Mouse (Mus musculus) MEL (cell line): ENCODE results near the gene Rdh11. TPM values are rescaled to one million over a fixed set of nuclear protein-coding genes. Genes with fewer than 3 reads are reported as not detected.

Experiments
- DNase-seq: peaks from one replicate; pipeline ENCODE4 v3.0.0; 2011; ENCODE audit warnings: low read depth, low spot score
- H3K27ac ChIP-seq: 2 replicates; pipeline ENCODE4 v1.5.1; 2012; ENCODE audit warnings: low read depth, mild to moderate bottlenecking, control low read depth, low read length, moderate library complexity; ENCODE audit not compliant: control insufficient read depth
- H3K27me3 ChIP-seq, 2 experiments: fragments of 150-350 bp in 1 of 2; sonication (generic) in 1 of 2; 2 replicates each; pipeline ENCODE4 v1.6.1; 2012; ENCODE audit warnings: low read length in 2 of 2, mild to moderate bottlenecking in 2 of 2, improper control_type of control experiment in 1 of 2, moderate library complexity in 1 of 2; ENCODE audit not compliant: insufficient read depth in 2 of 2, control insufficient read depth in 1 of 2
- H3K36me3 ChIP-seq, 2 experiments: 2 replicates each; pipeline ENCODE4 v1.6.1; 2012 to 2014; ENCODE audit warnings: low read length in 2 of 2, improper control_type of control experiment in 1 of 2, inconsistent platforms in 1 of 2, mild to moderate bottlenecking in 1 of 2; ENCODE audit not compliant: insufficient read depth in 2 of 2, control insufficient read depth in 1 of 2
- H3K4me1 ChIP-seq, 2 experiments: fragments of 150-350 bp in 1 of 2; sonication (generic) in 1 of 2; 2 replicates each; pipeline ENCODE4 v1.6.1; 2012; ENCODE audit warnings: low read length in 2 of 2, improper control_type of control experiment in 1 of 2, mild to moderate bottlenecking in 1 of 2; ENCODE audit not compliant: insufficient read depth in 2 of 2, control insufficient read depth in 1 of 2
- H3K4me3 ChIP-seq, 2 experiments: fragments of 150-350 bp in 1 of 2; sonication (generic) in 1 of 2; 2 replicates each; pipeline ENCODE4 v1.5.1; 2012; ENCODE audit warnings: low read depth in 2 of 2, low read length in 2 of 2, mild to moderate bottlenecking in 2 of 2, moderate library complexity in 2 of 2, control low read depth in 1 of 2, improper control_type of control experiment in 1 of 2; ENCODE audit not compliant: control insufficient read depth in 1 of 2, insufficient read depth in 1 of 2
- H3K79me2 ChIP-seq: 2 replicates; pipeline ENCODE4 v1.6.1; 2012; ENCODE audit warnings: mild to moderate bottlenecking, low read length, moderate library complexity; ENCODE audit not compliant: control insufficient read depth, poor library complexity, insufficient read depth
- H3K9ac ChIP-seq: 2 replicates; pipeline ENCODE4 v1.6.1; 2012; ENCODE audit warnings: low read depth, mild to moderate bottlenecking, control low read depth, low read length, moderate library complexity; ENCODE audit not compliant: control insufficient read depth, poor library complexity, severe bottlenecking
- H3K9me3 ChIP-seq: fragments of 150-350 bp; sonication (generic); replicated peaks from 2 replicates; pipeline ENCODE4 v1.6.1; 2012; ENCODE audit warnings: mild to moderate bottlenecking, low read length, improper control_type of control experiment, moderate library complexity; ENCODE audit not compliant: insufficient read depth
- CTCF ChIP-seq, 3 experiments: IDR thresholded peaks in 2 of 3; conservative IDR thresholded peaks in 1 of 3; 2 replicates each; pipeline ENCODE4 v1.5.1; 2011 to 2012; ENCODE audit warnings: low read length in 3 of 3, low read depth in 2 of 3, mild to moderate bottlenecking in 2 of 3, improper control_type of control experiment in 1 of 3, inconsistent platforms in 1 of 3, mixed read lengths in 1 of 3, moderate library complexity in 1 of 3; ENCODE audit not compliant: control insufficient read depth in 1 of 3, insufficient read depth in 1 of 3, poor library complexity in 1 of 3, severe bottlenecking in 1 of 3
- E2F4 ChIP-seq: IDR thresholded peaks from 2 replicates; pipeline ENCODE4 v1.6.1; 2011; ENCODE audit warnings: low read depth, low read length, improper control_type of control experiment, borderline replicate concordance
- EP300 ChIP-seq, 2 experiments: IDR thresholded peaks; 2 replicates each; pipeline ENCODE4 v1.6.1; 2011; ENCODE audit warnings: improper control_type of control experiment in 2 of 2, low read length in 2 of 2, low read depth in 1 of 2, mild to moderate bottlenecking in 1 of 2
- ETS1 ChIP-seq: IDR thresholded peaks from 2 replicates; pipeline ENCODE4 v1.6.1; 2012; ENCODE audit warnings: low read depth, mild to moderate bottlenecking, inconsistent platforms, low read length, improper control_type of control experiment, moderate library complexity
- MAFK ChIP-seq: IDR thresholded peaks from 2 replicates; pipeline ENCODE4 v1.6.1; 2011; ENCODE audit warnings: low read depth, mild to moderate bottlenecking, low read length, improper control_type of control experiment, borderline replicate concordance
- MAX ChIP-seq: IDR thresholded peaks from 2 replicates; pipeline ENCODE4 v1.6.1; 2011; ENCODE audit warnings: low read length, improper control_type of control experiment
- MAZ ChIP-seq: IDR thresholded peaks from 2 replicates; pipeline ENCODE4 v1.6.1; 2012; ENCODE audit warnings: low read depth, mild to moderate bottlenecking, inconsistent platforms, low read length, improper control_type of control experiment
- MEF2A ChIP-seq: IDR thresholded peaks from 2 replicates; pipeline ENCODE4 v1.6.1; 2014; ENCODE audit warnings: low read depth, mild to moderate bottlenecking, inconsistent platforms, low read length, improper control_type of control experiment; ENCODE audit not compliant: poor library complexity, insufficient replicate concordance, severe bottlenecking; ENCODE audit errors: extremely low read depth
- NELFE ChIP-seq: IDR thresholded peaks from 2 replicates; pipeline ENCODE4 v1.6.1; 2011; ENCODE audit warnings: low read depth, low read length, improper control_type of control experiment
- NRF1 ChIP-seq: IDR thresholded peaks from 2 replicates; pipeline ENCODE4 v1.6.1; 2014; ENCODE audit warnings: low read depth, mild to moderate bottlenecking, inconsistent platforms, low read length, improper control_type of control experiment, moderate library complexity; ENCODE audit not compliant: poor library complexity, insufficient read depth, severe bottlenecking
- POLR2A ChIP-seq, 2 experiments: IDR thresholded peaks; 2 replicates each; pipeline ENCODE4 v1.6.1; 2011 to 2012; ENCODE audit warnings: low read length in 2 of 2, mild to moderate bottlenecking in 2 of 2, control low read depth in 1 of 2, improper control_type of control experiment in 1 of 2, low read depth in 1 of 2, moderate library complexity in 1 of 2; ENCODE audit not compliant: control insufficient read depth in 1 of 2, insufficient read depth in 1 of 2, poor library complexity in 1 of 2
- SIN3A ChIP-seq: IDR thresholded peaks from 2 replicates; pipeline ENCODE4 v1.6.1; 2012; ENCODE audit warnings: low read length, improper control_type of control experiment, inconsistent platforms
- SMC3 ChIP-seq: IDR thresholded peaks from 2 replicates; pipeline ENCODE4 v1.6.1; 2011; ENCODE audit warnings: low read depth, low read length, improper control_type of control experiment
- TBP ChIP-seq: IDR thresholded peaks from 2 replicates; pipeline ENCODE4 v1.8.0; 2011; ENCODE audit warnings: low read depth, low read length, improper control_type of control experiment
- UBTF ChIP-seq: IDR thresholded peaks from 2 replicates; pipeline ENCODE4 v1.6.1; 2012; ENCODE audit warnings: low read depth, mild to moderate bottlenecking, inconsistent platforms, low read length, improper control_type of control experiment, moderate library complexity, borderline replicate concordance; ENCODE audit not compliant: insufficient read depth
- USF2 ChIP-seq, 2 experiments: IDR thresholded peaks; 2 replicates each; pipeline ENCODE4 v1.6.1; 2011 to 2012; ENCODE audit warnings: improper control_type of control experiment in 2 of 2, low read length in 2 of 2, borderline replicate concordance in 1 of 2, inconsistent platforms in 1 of 2, low read depth in 1 of 2, mild to moderate bottlenecking in 1 of 2; ENCODE audit not compliant: insufficient read depth in 1 of 2
- ZMIZ1 ChIP-seq: IDR thresholded peaks from 2 replicates; pipeline ENCODE4 v1.6.1; 2012; ENCODE audit warnings: low read depth, mild to moderate bottlenecking, inconsistent platforms, low read length, improper control_type of control experiment, moderate library complexity
- ZNF384 ChIP-seq: IDR thresholded peaks from 2 replicates; pipeline ENCODE4 v1.6.1; 2012; ENCODE audit warnings: low read depth, mild to moderate bottlenecking, inconsistent platforms, low read length, improper control_type of control experiment
- polyA plus RNA-seq, 2 experiments: library from polyadenylated mRNA; stranded (reverse) in 1 of 2; unstranded in 1 of 2; fragments of >175 nt in 1 of 2; fragments of >200 nt in 1 of 2; gene quantifications; 2 replicates each; pipeline versions ENCODE4 v1.2.1 to v1.2.4; 2012; ENCODE audit warnings: low replicate concordance in 2 of 2, low read depth in 1 of 2; ENCODE audit not compliant: insufficient read length in 2 of 2, insufficient read depth in 1 of 2, missing spikeins in 1 of 2
- total RNA-seq: library from RNA; depleted of rRNA; stranded (reverse); fragments of 300-350 nt; gene quantifications from 2 replicates; pipeline ENCODE4 v1.2.3, GENCODE M21; 2012

Rdh11 gene
- total and polyA plus RNA-seq, 3 experiments, result 22.0 to 44.5 (median 29.8) TPM

- no peak for TF ChIP-seq ZMIZ1
- peak; percentile 72; the same call in 1 of the 2 replicates for TF ChIP-seq MAFK
- TF ChIP-seq SIN3A, result no peak
- no peak for TF ChIP-seq ZNF384
- no peak for TF ChIP-seq MAX
- TF ChIP-seq USF2 (IDR thresholded peaks at IDR 0.05; ENCODE audit: borderline replicate concordance in 1 of 2, insufficient read depth in 1 of 2, low read depth in 1 of 2, low read length in 2 of 2), result no peak
- TF ChIP-seq ETS1, result no peak
- H3K79me2 ChIP-seq, result no peaks in the 10 kb centered on the region
- no peak overlapping the region for H3K9ac ChIP-seq
- no peak for DNase-seq
- no peak overlapping the region for H3K27ac ChIP-seq
- no peaks in the 10 kb centered on the region for H3K27me3 ChIP-seq
- H3K36me3 ChIP-seq, result peaks cover 0 to 32% of the 10 kb centered on the region in 2 experiments; a peak in 2 of 4 replicates
- no peaks in the 10 kb centered on the region for H3K4me1 ChIP-seq
- H3K4me3 ChIP-seq, result no peak overlapping the region
- no peaks in the 10 kb centered on the region for H3K9me3 ChIP-seq
These were observed 29.2 kb downstream of the Rdh11 start for GRCm38 (mm10) chr12:79162876-79163275.

GRCm38 (mm10) chr12:79149653-79150052, 42.4 kb downstream of the Rdh11 start:
- peaks cover 0 to 5% of the 10 kb centered on the region in 2 experiments; a peak in 2 of 4 replicates for H3K36me3 ChIP-seq

GRCm38 (mm10) chr12:79141384-79141783, 50.7 kb downstream of the Rdh11 start:
- H3K9me3 ChIP-seq, result no peaks in the 10 kb centered on the region
- 0 out of 4 replicates have a peak, but pooled peaks cover 0 to 4% of the 10 kb centered on the region in 2 experiments for H3K36me3 ChIP-seq
- no peak overlapping the region for H3K4me3 ChIP-seq
- H3K27ac ChIP-seq, result no peak overlapping the region
- TF ChIP-seq NRF1, result no peak
- no peak for DNase-seq
- no peak overlapping the region for H3K9ac ChIP-seq
- H3K79me2 ChIP-seq, result no peaks in the 10 kb centered on the region
- no peaks in the 10 kb centered on the region for H3K4me1 ChIP-seq
- H3K27me3 ChIP-seq, result peaks cover 0 to 1% of the 10 kb centered on the region in 2 experiments; a peak in 2 of 4 replicates

More at GRCm38 (mm10) chr12:79149653-79150052, 42.4 kb downstream of the Rdh11 start:
- TF ChIP-seq UBTF (no peak), MAZ (no peak), NELFE (no peak), EP300 (IDR thresholded peaks at IDR 0.05; ENCODE audit: low read depth in 1 of 2, low read length in 2 of 2) (no peak), CTCF (IDR thresholded peaks at IDR 0.05 in 2 of 3, conservative IDR thresholded peaks at IDR 0.05 in 1 of 3; ENCODE audit: control insufficient read depth in 1 of 3, insufficient read depth in 1 of 3, low read depth in 2 of 3, low read length in 3 of 3, poor library complexity in 1 of 3, severe bottlenecking in 1 of 3) (no peak), E2F4 (no peak), POLR2A (IDR thresholded peaks at IDR 0.05; ENCODE audit: control insufficient read depth in 1 of 2, insufficient read depth in 1 of 2, low read depth in 1 of 2, low read length in 2 of 2, poor library complexity in 1 of 2) (no peak), MEF2A (no peak), TBP (no peak), SMC3 (no peak)
- Histone ChIP-seq H3K4me3 (no peak overlapping the region), H3K79me2 (no peaks in the 10 kb centered on the region), H3K9ac (no peak overlapping the region), H3K4me1 (no peaks in the 10 kb centered on the region), H3K27ac (no peak overlapping the region), H3K27me3 (no peaks in the 10 kb centered on the region), H3K9me3 (no peaks in the 10 kb centered on the region)
- DNase-seq, result no peak
